Mouse (Mus musculus) heart, adult 10 weeks (tissue): Measurements from ENCODE around the gene Zfp276. TPM values are rescaled to one million over a fixed set of nuclear protein-coding genes. Genes with fewer than 3 reads are reported as not detected.

Experiments used
- polyA plus RNA-seq: library from polyadenylated mRNA; stranded (reverse); fragments of 350-450 nt; fragmentation: Illumina TruSeq; extraction: RNeasy Lipid Tissue Mini Kit (QIAGEN cat#74804); gene quantifications from one replicate; pipeline ENCODE4 v1.2.3, GENCODE M21; 2014; ENCODE audit warnings: low read depth, low replicate concordance

Gene Zfp276
- 15.2 TPM for polyA plus RNA-seq

DNA sequence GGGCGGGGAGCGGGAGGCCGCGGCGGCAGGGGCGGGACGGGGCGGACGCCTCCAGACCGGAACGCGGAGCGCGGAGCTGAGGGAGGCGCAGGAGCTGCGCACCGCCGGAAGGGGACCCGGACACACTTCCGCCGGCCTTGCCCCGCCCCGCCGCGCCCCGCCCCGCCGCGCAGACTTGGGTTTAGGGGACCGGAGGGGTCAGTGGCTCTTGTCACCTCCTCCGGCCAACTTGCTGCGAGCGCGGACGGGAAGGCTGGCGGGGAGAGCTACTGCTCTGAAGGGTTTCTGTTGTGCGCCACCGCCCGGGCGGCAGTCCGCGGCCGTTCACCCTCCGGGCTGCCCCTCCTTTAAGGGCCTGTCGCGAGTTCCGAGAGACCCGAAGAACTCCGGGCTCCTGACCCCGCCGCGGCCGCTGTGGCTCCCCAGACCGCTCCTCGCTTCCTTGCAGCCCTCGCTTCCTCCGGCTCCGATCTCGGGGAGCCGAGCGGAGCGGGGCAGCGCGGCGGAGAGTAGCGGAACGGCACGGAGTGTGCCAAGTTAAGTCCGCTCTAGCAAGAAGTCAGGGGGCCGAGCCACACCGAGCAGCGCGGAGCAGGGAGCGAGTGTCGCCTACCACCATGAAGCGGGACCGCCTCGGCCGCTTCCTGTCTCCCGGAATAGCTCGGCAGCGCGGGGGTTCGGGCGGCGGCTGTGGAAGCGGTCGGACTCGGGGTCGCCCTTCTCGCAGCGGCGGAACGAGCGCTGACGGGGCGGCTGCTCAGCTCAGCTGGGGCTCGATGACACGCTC, at the start of gene Zfp276, which contains the start of gene Vps9d1:
Gene Zfp276, plus strand, starts transcription at position 97 of the 787 bp plus-strand sequence.
Gene Vps9d1, minus strand, starts transcription at position 250 of the 787 bp plus-strand sequence.

DNA sequence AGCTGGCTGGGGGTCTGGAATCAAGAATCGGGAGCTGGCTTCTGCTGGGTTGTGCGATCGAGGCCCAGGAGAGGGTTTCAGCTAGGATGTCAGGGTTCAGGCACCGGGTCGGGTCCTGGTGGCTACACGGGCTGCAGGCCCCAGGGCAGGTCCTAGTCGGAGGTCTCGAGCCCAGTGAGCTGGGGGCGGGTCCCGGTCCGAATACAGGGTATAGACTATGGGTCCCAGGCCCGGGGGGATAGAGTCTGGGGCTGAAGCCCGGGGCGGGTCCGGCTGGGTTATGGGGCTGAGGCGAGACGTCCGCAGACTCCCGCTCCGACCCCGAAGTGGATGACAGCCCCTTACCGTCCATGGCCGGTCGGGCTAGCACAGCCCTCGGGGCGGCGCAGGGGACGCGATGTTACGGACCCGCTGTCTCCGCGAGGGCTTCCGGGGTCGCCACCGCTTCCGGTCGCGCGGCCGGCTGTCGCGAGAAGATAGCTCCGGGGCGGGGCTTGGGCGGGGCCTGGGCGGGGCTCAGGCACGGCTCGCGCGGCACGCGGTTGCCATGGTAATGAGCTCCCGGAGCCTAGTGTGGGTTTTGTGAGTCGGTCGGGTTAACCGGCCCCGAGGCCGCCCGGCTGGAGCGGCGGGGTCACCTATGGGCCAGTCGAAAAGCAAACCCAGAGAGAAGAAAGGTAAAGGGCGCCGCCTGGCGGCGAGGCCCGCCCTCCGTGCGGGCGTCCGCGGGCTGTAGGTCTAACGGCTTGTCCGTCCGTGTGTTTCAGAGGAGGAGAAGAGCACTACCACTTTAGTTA, 41.5 kb upstream of the Zfp276 start, which contains the start of the genes Chmp1a and Spata33:
Gene Chmp1a, minus strand, starts transcription at position 443 of the 797 bp plus-strand sequence.
Gene Spata33, plus strand, starts transcription at position 512 of the 797 bp plus-strand sequence.

DNA sequence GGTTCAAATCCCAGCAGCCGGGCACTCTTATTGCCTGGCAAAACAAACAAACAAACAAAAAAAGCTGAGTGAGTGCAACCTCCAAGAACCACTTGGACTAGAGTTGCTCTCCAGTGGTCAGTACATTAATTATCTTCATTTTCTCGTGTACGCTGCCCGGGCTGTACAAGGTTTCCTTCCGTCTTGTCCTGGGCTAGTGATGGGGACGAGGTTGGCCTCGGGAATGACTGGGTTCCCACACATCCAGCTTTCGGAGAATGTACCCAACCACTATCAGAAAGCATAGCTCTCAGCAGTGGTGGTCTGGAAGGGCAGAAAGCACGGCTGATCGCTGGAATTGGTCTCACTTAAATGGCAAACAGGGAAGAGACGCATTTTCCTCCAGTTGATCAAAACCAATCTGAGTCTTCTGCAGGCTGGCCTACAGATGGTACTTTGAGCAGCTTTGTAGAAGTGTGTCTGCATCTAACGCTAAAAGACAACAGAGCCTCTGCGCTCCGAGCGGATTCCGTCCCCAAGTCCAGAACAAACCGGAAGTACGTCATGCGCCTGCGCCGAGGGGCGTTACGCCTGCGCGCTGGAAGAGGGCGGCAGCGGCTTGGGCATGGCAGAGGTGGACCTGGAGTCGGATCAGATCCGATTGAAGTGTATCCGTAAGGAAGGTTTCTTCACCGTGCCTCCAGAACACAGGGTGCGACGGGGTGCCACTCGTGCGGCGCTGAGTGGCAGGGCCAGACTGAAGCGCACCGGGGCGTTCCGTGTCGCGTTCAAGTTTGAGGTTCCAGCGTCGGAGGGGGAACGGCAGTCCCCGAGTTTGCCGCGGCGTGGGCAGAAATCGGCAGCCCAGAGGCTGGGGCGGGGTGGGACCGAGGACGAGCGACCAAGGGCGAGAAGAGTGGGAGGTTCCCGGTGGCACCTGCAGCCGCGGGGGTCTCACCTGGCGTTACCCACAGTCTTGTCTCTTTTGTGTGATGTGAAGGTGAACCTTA, 29.4 kb upstream of the Zfp276 start, which contains the start of gene Cdk10:
Gene Cdk10, plus strand, starts transcription at position 565 of the 989 bp plus-strand sequence.

DNA sequence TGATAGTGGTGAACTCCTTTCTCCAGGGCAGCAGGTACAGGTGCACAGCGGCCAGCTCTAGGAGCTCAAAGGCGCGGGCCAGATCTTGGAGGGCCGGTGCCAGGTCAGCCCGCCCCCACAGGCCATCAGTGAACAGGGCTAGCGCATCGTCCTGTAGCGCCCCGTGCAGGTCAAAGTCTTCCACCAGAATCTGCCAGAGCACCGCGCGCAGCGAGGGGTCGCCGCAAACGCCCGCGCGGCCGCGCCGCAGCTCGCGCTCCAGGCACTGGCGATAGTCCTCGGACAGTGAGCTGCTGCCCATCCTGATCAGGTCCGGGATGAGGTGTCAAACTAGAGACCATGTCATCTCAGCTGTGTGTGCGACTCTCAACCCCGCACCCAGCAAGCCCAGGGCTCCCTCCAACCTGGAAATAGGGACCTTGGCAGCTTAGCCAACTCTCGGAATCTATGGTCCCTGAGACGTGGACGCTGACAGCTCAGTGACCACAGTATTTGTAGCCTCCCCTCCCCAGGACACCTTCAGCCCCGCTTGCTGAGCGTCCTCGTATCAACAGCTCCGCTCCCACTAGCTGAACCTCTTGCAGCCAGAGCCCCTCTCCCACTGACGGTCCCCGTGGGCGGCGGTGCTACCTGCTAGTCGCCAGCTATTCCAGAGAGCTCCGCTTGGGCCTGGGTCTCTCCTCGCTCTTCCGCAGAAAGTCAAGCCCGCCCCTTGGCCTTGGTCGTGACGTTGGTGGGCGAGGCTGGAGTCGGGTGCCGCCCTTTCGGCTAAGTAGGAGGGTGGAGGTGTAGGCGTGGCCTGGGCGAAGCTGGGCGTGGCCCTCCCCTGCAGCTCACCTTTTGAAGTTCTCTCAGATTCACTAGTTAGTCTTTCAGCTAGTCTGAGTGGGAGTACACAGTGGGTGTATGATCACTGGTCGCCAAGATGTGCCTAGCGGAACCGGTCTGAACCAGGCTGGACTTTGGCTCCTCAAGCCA, 18.2 kb upstream of the Zfp276 start, which contains the start of gene Spata2l:
Gene Spata2l, minus strand, starts transcription at position 714 of the 978 bp plus-strand sequence.

DNA sequence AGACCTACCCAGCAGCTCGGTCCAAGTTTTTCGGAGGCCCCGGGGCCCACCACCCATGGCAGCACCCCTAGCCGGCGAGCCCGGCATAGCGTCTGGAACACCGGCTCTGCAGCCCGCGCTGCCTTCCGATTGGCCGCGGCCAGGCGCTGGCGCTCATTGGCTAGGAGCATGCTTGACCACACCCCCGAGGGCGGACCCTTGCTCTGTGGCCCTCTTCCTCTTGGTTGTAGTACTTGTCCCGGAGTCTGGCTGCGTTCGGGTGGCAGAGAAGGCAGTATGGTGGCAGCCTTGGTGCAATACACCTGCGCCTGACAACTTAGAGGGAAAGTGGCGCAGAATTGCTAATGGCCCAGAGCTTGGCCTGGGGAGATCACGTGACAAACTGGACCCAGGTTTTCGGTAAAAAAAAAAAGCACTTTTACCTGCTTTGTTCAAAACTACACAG, 64.5 kb downstream of the Zfp276 start, which contains the start of gene Fanca:
Gene Fanca, minus strand, starts transcription at position 110 of the 445 bp plus-strand sequence.

Other genes with a start within 250 kb of the Zfp276 start
- gene Ankrd11, start 211.9 kb upstream of the Zfp276 start, polyA plus RNA-seq = 61.7 TPM
- gene Spg7, start 191.3 kb upstream of the Zfp276 start, polyA plus RNA-seq = 107 TPM
- gene Rpl13, start 151.8 kb upstream of the Zfp276 start, polyA plus RNA-seq = 652 TPM
- gene Cpne7, start 136.8 kb upstream of the Zfp276 start, polyA plus RNA-seq = 0.76 TPM
- 0.10 TPM for gene Sult5a1, start 95.9 kb upstream of the Zfp276 start, polyA plus RNA-seq
- gene Dpep1, start 68.0 kb upstream of the Zfp276 start, polyA plus RNA-seq = 50.5 TPM
- 67.3 TPM for gene Chmp1a, start 41.4 kb upstream of the Zfp276 start, polyA plus RNA-seq
- 30.4 TPM for gene Spata33, start 41.4 kb upstream of the Zfp276 start, polyA plus RNA-seq
- 32.9 TPM for gene Cdk10, start 29.4 kb upstream of the Zfp276 start, polyA plus RNA-seq
- gene Spata2l, start 18.0 kb upstream of the Zfp276 start, polyA plus RNA-seq = 4.2 TPM
- gene Vps9d1, start 153 bp downstream of the Zfp276 start, polyA plus RNA-seq = 19.4 TPM
- 3.1 TPM for gene Fanca, start 64.4 kb downstream of the Zfp276 start, polyA plus RNA-seq
- not detected for gene Spire2, start 78.5 kb downstream of the Zfp276 start, polyA plus RNA-seq
- gene Tcf25, start 119.6 kb downstream of the Zfp276 start, polyA plus RNA-seq = 164 TPM
- not detected for gene Mc1r, start 152.9 kb downstream of the Zfp276 start, polyA plus RNA-seq
- gene Tubb3, start 157.2 kb downstream of the Zfp276 start, polyA plus RNA-seq = 1.1 TPM
- gene Def8, start 169.3 kb downstream of the Zfp276 start, polyA plus RNA-seq = 50.7 TPM
- 36.9 TPM for gene Afg3l1, start 223.7 kb downstream of the Zfp276 start, polyA plus RNA-seq